Mouse (Mus musculus): Measurements from ENCODE around the gene Rab6a. TPM values are rescaled to one million over a fixed set of nuclear protein-coding genes. Genes with fewer than 3 reads are reported as not detected.

Gene Rab6a
- polyA plus RNA-seq, 1 experiment from 2014 or later: 85.7 TPM

DNA sequence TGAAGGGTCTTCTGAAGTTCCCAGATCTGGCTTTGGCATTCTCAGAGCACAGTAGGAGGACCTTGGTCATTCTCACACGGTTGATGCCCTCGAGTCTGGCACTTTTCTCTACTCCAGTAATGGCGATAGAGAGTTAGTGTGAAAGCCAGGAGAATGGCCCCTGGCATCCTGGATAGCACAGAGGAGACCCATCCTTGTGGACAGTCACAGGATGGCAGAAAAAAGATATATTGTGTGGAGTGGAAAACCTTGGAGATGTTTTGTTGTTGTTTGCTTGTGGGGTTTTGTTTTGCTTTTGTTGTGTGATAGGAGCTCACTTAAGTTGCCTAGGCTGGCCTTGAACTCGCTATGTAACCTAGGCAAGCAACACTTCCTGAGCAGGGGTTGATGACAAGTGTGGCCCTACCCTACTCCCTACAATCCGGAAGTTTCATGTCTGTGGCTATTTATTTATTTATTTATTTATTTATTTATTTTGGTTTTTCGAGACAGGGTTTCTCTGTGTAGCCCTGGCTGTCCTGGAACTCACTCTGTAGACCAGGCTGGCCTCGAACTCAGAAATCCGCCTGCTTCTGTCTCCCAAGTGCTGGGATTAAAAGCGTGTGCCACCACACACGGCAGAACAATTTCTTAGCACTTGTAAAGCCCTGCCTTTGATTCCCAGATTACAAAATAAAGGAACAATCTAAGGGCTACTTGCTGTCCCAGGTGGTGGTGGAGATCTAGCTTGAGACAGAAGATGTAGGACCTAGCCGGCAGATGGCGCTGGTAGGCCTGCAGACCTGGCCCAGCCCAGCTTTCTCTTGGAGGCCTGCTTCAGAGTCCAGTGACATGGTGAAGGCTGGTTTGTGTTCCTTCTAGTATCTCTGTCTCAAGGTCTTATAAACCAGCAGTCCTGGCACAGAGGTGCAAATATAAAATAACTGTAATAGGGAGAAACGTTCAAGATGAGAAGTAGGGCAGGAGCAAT, 78.1 kb downstream of the Rab6a start:
- Histone ChIP-seq H3K27me3 (replicated peaks; ENCODE audit: control insufficient read depth, insufficient read depth, low read length) (no peaks in the 10 kb centered on the region), H3K4me2 (ENCODE audit: low read depth, low read length) (no peak overlapping the region), H3K9me3 (ENCODE audit: control insufficient read depth, low read length) (no peaks in the 10 kb centered on the region), H3K4me1 (ENCODE audit: control insufficient read depth, insufficient read depth, low read length) (no peaks in the 10 kb centered on the region), H3K27ac (ENCODE audit: low read length) (no peak overlapping the region), H3K36me3 (ENCODE audit: control insufficient read depth, insufficient read depth, low read length) (no peaks in the 10 kb centered on the region), H3K9ac (ENCODE audit: low read depth, low read length) (no peak overlapping the region), H3K4me3 (ENCODE audit: low read length) (no peak overlapping the region)
- WGBS: 41% methylated on average over 13 of the region's 13 CpGs
- ATAC-seq: peak; percentile 77

DNA sequence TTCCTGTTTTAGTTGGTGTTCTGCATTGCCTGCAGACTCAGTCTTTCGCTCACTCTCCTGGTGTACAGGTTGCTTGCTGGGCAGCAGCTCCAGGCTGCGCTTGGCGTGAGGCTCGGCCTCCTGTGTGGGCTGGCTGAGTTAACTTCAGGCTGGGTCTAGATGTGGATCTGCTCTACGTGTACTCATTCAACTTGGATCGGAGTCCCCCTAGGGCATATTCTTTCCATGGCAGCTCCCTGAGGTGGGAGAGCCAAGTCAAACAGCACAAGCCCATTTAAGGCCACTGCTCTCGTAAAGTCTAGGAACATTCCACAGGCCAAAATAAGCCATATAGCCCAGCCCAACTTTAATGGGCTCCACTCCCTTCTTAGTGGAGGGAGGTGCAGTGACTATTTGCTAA, 81.3 kb downstream of the Rab6a start:
- Histone ChIP-seq H3K27ac (ENCODE audit: low read length) (no peak overlapping the region), H3K27me3 (replicated peaks; ENCODE audit: control insufficient read depth, insufficient read depth, low read length) (no peaks in the 10 kb centered on the region), H3K4me3 (ENCODE audit: low read length) (no peak overlapping the region), H3K4me1 (ENCODE audit: control insufficient read depth, insufficient read depth, low read length) (no peaks in the 10 kb centered on the region), H3K36me3 (ENCODE audit: control insufficient read depth, insufficient read depth, low read length) (no peaks in the 10 kb centered on the region), H3K9me3 (ENCODE audit: control insufficient read depth, low read length) (no peaks in the 10 kb centered on the region), H3K4me2 (ENCODE audit: low read depth, low read length) (no peak overlapping the region), H3K9ac (ENCODE audit: low read depth, low read length) (no peak overlapping the region)
- ATAC-seq: no peak
- 80% methylated on average over 7 of the region's 7 CpGs for WGBS

Other genes starting within 250 kb of the Rab6a start
- gene C2cd3, start 235.2 kb upstream of the Rab6a start, polyA plus RNA-seq (2015; fragmentation: Nextera tagmentation; extraction: Ambion mirVana): 11.6 and 12.1 TPM in 2 replicates
- gene Ppme1, start 235.1 kb upstream of the Rab6a start, polyA plus RNA-seq (2015; fragmentation: Nextera tagmentation; extraction: Ambion mirVana): 47.0 and 52.4 TPM in 2 replicates
- not detected in 2 replicates for gene Ucp3, start 134.4 kb upstream of the Rab6a start, polyA plus RNA-seq (2015; fragmentation: Nextera tagmentation; extraction: Ambion mirVana)
- gene Ucp2, start 114.1 kb upstream of the Rab6a start, polyA plus RNA-seq (2015; fragmentation: Nextera tagmentation; extraction: Ambion mirVana): 368 and 382 TPM in 2 replicates
- gene Dnajb13, start 92.5 kb upstream of the Rab6a start, polyA plus RNA-seq (2015; fragmentation: Nextera tagmentation; extraction: Ambion mirVana): 0.48 and 0.50 TPM in 2 replicates
- gene Coa4, start 70.3 kb upstream of the Rab6a start, polyA plus RNA-seq (2015; fragmentation: Nextera tagmentation; extraction: Ambion mirVana): 59.2 and 59.3 TPM in 2 replicates
- gene Mrpl48, start 891 bp downstream of the Rab6a start, polyA plus RNA-seq (2015; fragmentation: Nextera tagmentation; extraction: Ambion mirVana): 85.9 and 89.2 TPM in 2 replicates
- gene Plekhb1, start 55.0 kb downstream of the Rab6a start, polyA plus RNA-seq (2015; fragmentation: Nextera tagmentation; extraction: Ambion mirVana): 15.1 and 15.8 TPM in 2 replicates
- gene Fam168a, start 99.2 kb downstream of the Rab6a start, polyA plus RNA-seq (2015; fragmentation: Nextera tagmentation; extraction: Ambion mirVana): 21.2 and 24.9 TPM in 2 replicates